Mouse (Mus musculus): ENCODE measurements around the gene Prkn.

DNA sequence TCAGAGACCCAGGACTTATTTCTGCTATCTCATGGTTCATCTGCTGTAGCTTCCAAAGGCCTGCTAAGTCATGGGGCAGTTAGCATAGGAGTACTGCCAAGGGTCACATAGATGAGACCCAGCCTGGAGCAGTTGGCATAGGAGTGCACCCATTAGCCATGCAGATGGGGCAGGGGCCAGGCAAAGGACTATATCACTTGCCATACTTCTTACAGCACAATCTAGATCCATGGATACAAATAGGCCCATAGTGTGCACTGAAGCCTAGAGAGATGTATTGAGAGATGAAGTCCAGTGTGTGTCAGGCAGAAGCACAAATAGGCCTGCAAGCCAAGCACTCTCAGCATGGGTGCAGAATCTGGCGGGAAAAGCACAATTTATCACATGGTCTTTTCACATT, 802.1 kb downstream of the Prkn start:
- TF ChIP-seq ZC3H11A (IDR thresholded peaks at IDR 0.05; ENCODE audit: borderline replicate concordance, low read depth, low read length), result no peak
- no peak for TF ChIP-seq ZNF384 (IDR thresholded peaks at IDR 0.05; ENCODE audit: low read depth, low read length)
- no peak for TF ChIP-seq CHD2 (IDR thresholded peaks at IDR 0.05; ENCODE audit: low read depth, low read length)
- TF ChIP-seq HCFC1 (IDR thresholded peaks at IDR 0.05; ENCODE audit: borderline replicate concordance, insufficient read depth, low read length), result no peak
